Mouse (Mus musculus): ENCODE data around the gene Bax. TPM values are rescaled to one million over a fixed set of nuclear protein-coding genes. Genes with fewer than 3 reads are reported as not detected.
"Not testable (repeated sequence)": the region's sequence is repeated elsewhere in the genome, so short reads cannot be mapped to it uniquely, and the experiment has no call there.

Gene Bax
- polyA plus RNA-seq, 1 experiment from 2014 or later = 206 TPM

- H3K27me3 ChIP-seq (ENCODE audit: control insufficient read depth, insufficient read depth, low read length) = no peaks in the 10 kb centered on the region
- peak overlapping the region; percentile 23; the same call in 1 of the 2 replicates for H3K4me2 ChIP-seq (ENCODE audit: low read depth)
- ATAC-seq (ENCODE audit: insufficient read depth, low FRiP score, low TSS enrichment) (no peak), DNase-seq (ENCODE audit: low spot score) (no peak)
- H3K9ac ChIP-seq (ENCODE audit: low read length) = no peak overlapping the region
- no peak overlapping the region for H3K27ac ChIP-seq (ENCODE audit: low read depth, low read length)
- 74% methylated on average over 16 of the region's 16 CpGs for WGBS
- no peak overlapping the region for H3K4me3 ChIP-seq (ENCODE audit: low read depth, low read length)
- H3K4me1 ChIP-seq (ENCODE audit: control insufficient read depth, insufficient read depth, low read length) = no peaks in the 10 kb centered on the region
- no peaks in the 10 kb centered on the region for H3K9me3 ChIP-seq (ENCODE audit: control insufficient read depth, low read length)
- H3K36me3 ChIP-seq (ENCODE audit: control insufficient read depth, insufficient read depth, low read length) = no peaks in the 10 kb centered on the region
These were observed 8.7 kb upstream of the Bax start for GRCm38 (mm10) chr7:45475291-45475969.

GRCm38 (mm10) chr7:45470869-45471268 lies 4.2 kb upstream of the Bax start:
- H3K27me3 ChIP-seq (ENCODE audit: control insufficient read depth, insufficient read depth, low read length) = no peaks in the 10 kb centered on the region
- H3K36me3 ChIP-seq (ENCODE audit: control insufficient read depth, insufficient read depth, low read length) = no peaks in the 10 kb centered on the region
- no peak overlapping the region for H3K4me3 ChIP-seq (ENCODE audit: low read depth, low read length)
- H3K9me3 ChIP-seq (ENCODE audit: control insufficient read depth, low read length) = no peaks in the 10 kb centered on the region
- no peak overlapping the region for H3K4me2 ChIP-seq (ENCODE audit: low read depth)
- DNase-seq (ENCODE audit: low spot score) (peak; percentile 74), ATAC-seq (ENCODE audit: insufficient read depth, low FRiP score, low TSS enrichment) (no peak)
- H3K27ac ChIP-seq (ENCODE audit: low read depth, low read length) = no peak overlapping the region
- H3K9ac ChIP-seq (ENCODE audit: low read length) = no peak overlapping the region
- WGBS = 10% methylated on average over 3 of the region's 3 CpGs
- peaks cover 5% of the 10 kb centered on the region for H3K4me1 ChIP-seq (ENCODE audit: control insufficient read depth, insufficient read depth, low read length)

- H3K4me2 ChIP-seq (ENCODE audit: low read depth) = peak overlapping the region; percentile 93
- H3K4me1 ChIP-seq (ENCODE audit: control insufficient read depth, insufficient read depth, low read length) = peaks cover 9% of the 10 kb centered on the region
- ATAC-seq (ENCODE audit: insufficient read depth, low FRiP score, low TSS enrichment) (peak; percentile 24; the same call in 1 of the 2 replicates), DNase-seq (ENCODE audit: low spot score) (no peak)
- H3K9me3 ChIP-seq (ENCODE audit: control insufficient read depth, low read length) = no peaks in the 10 kb centered on the region
- peak overlapping the region; percentile 19; the same call in 1 of the 2 replicates for H3K9ac ChIP-seq (ENCODE audit: low read length)
- no peak overlapping the region for H3K27ac ChIP-seq (ENCODE audit: low read depth, low read length)
- no peaks in the 10 kb centered on the region for H3K27me3 ChIP-seq (ENCODE audit: control insufficient read depth, insufficient read depth, low read length)
- peak overlapping the region; percentile 93 for H3K4me3 ChIP-seq (ENCODE audit: low read depth, low read length)
- peaks cover 3% of the 10 kb centered on the region; the same call in 1 of the 2 replicates for H3K36me3 ChIP-seq (ENCODE audit: control insufficient read depth, insufficient read depth, low read length)
- 39% methylated on average over 7 of the region's 7 CpGs for WGBS
These were observed 482 bp upstream of the Bax start for GRCm38 (mm10) chr7:45467090-45467670.

- H3K4me3 ChIP-seq (ENCODE audit: low read depth, low read length) = peak overlapping the region; percentile 93
- H3K27ac ChIP-seq (ENCODE audit: low read depth, low read length) = no peak overlapping the region
- ATAC-seq (ENCODE audit: insufficient read depth, low FRiP score, low TSS enrichment) (no peak), DNase-seq (ENCODE audit: low spot score) (no peak)
- H3K4me2 ChIP-seq (ENCODE audit: low read depth) = peak overlapping the region; percentile 93
- H3K27me3 ChIP-seq (ENCODE audit: control insufficient read depth, insufficient read depth, low read length) = no peaks in the 10 kb centered on the region
- no peaks in the 10 kb centered on the region for H3K9me3 ChIP-seq (ENCODE audit: control insufficient read depth, low read length)
- whole genome bisulfite sequencing = 83% methylated on average over 9 of the region's 9 CpGs
- peaks cover 14% of the 10 kb centered on the region for H3K4me1 ChIP-seq (ENCODE audit: control insufficient read depth, insufficient read depth, low read length)
- H3K9ac ChIP-seq (ENCODE audit: low read length) = peak overlapping the region; percentile 84; the same call in 1 of the 2 replicates
- H3K36me3 ChIP-seq (ENCODE audit: control insufficient read depth, insufficient read depth, low read length) = peaks cover 3% of the 10 kb centered on the region; the same call in 1 of the 2 replicates
These were observed 1.1 kb downstream of the Bax start for GRCm38 (mm10) chr7:45465549-45465948.

GRCm38 (mm10) chr7:45465112-45465511 lies 1.6 kb downstream of the Bax start:
- no peak for ATAC-seq (ENCODE audit: insufficient read depth, low FRiP score, low TSS enrichment)
- DNase-seq (ENCODE audit: low spot score) = no peak
- Histone ChIP-seq H3K36me3 (ENCODE audit: control insufficient read depth, insufficient read depth, low read length) (peaks cover 3% of the 10 kb centered on the region; the same call in 1 of the 2 replicates), H3K27ac (ENCODE audit: low read depth, low read length) (no peak overlapping the region), H3K4me3 (ENCODE audit: low read depth, low read length) (no peak overlapping the region), H3K9ac (ENCODE audit: low read length) (no peak overlapping the region), H3K4me1 (ENCODE audit: control insufficient read depth, insufficient read depth, low read length) (peaks cover 17% of the 10 kb centered on the region), H3K9me3 (ENCODE audit: control insufficient read depth, low read length) (no peaks in the 10 kb centered on the region), H3K4me2 (ENCODE audit: low read depth) (no peak overlapping the region), H3K27me3 (ENCODE audit: control insufficient read depth, insufficient read depth, low read length) (no peaks in the 10 kb centered on the region)
- WGBS = 93% methylated on average over 12 of the region's 12 CpGs

- DNase-seq (ENCODE audit: low spot score) (no peak), ATAC-seq (ENCODE audit: insufficient read depth, low FRiP score, low TSS enrichment) (no peak)
- Histone ChIP-seq H3K9ac (ENCODE audit: low read length) (no peak overlapping the region), H3K4me2 (ENCODE audit: low read depth) (no peak overlapping the region), H3K36me3 (ENCODE audit: control insufficient read depth, insufficient read depth, low read length) (peaks cover 3% of the 10 kb centered on the region; the same call in 1 of the 2 replicates), H3K27me3 (ENCODE audit: control insufficient read depth, insufficient read depth, low read length) (no peaks in the 10 kb centered on the region), H3K27ac (ENCODE audit: low read depth, low read length) (no peak overlapping the region), H3K9me3 (ENCODE audit: control insufficient read depth, low read length) (no peaks in the 10 kb centered on the region), H3K4me1 (ENCODE audit: control insufficient read depth, insufficient read depth, low read length) (peaks cover 17% of the 10 kb centered on the region), H3K4me3 (ENCODE audit: low read depth, low read length) (no peak overlapping the region)
- 92% methylated on average over 7 of the region's 7 CpGs for WGBS
These were observed 2.5 kb downstream of the Bax start for GRCm38 (mm10) chr7:45463987-45464778.

- not testable (repeated sequence) for H3K9ac ChIP-seq (ENCODE audit: low read length); H3K27ac ChIP-seq (ENCODE audit: low read depth, low read length); H3K9me3 ChIP-seq (ENCODE audit: control insufficient read depth, low read length); H3K36me3 ChIP-seq (ENCODE audit: control insufficient read depth, insufficient read depth, low read length); ATAC-seq (ENCODE audit: insufficient read depth, low FRiP score, low TSS enrichment); H3K27me3 ChIP-seq (ENCODE audit: control insufficient read depth, insufficient read depth, low read length); H3K4me2 ChIP-seq (ENCODE audit: low read depth); H3K4me3 ChIP-seq (ENCODE audit: low read depth, low read length); DNase-seq (ENCODE audit: low spot score)
- 80% methylated on average over 4 of the region's 4 CpGs for WGBS
- peaks cover 21% of the 10 kb centered on the region for H3K4me1 ChIP-seq (ENCODE audit: control insufficient read depth, insufficient read depth, low read length)
These were observed 3.8 kb downstream of the Bax start for GRCm38 (mm10) chr7:45462868-45463267.

GRCm38 (mm10) chr7:45462325-45462724 lies 4.4 kb downstream of the Bax start:
- no peak overlapping the region for H3K4me2 ChIP-seq (ENCODE audit: low read depth)
- H3K27ac ChIP-seq (ENCODE audit: low read depth, low read length) = no peak overlapping the region
- no peak overlapping the region for H3K9ac ChIP-seq (ENCODE audit: low read length)
- ATAC-seq (ENCODE audit: insufficient read depth, low FRiP score, low TSS enrichment) = no peak
- H3K9me3 ChIP-seq (ENCODE audit: control insufficient read depth, low read length) = no peaks in the 10 kb centered on the region
- no peak for DNase-seq (ENCODE audit: low spot score)
- H3K4me1 ChIP-seq (ENCODE audit: control insufficient read depth, insufficient read depth, low read length) = peaks cover 27% of the 10 kb centered on the region
- 92% methylated on average over 4 of the region's 4 CpGs for WGBS
- H3K27me3 ChIP-seq (ENCODE audit: control insufficient read depth, insufficient read depth, low read length) = no peaks in the 10 kb centered on the region
- H3K4me3 ChIP-seq (ENCODE audit: low read depth, low read length) = no peak overlapping the region
- H3K36me3 ChIP-seq (ENCODE audit: control insufficient read depth, insufficient read depth, low read length) = peaks cover 8% of the 10 kb centered on the region

Measured in neural tube, embryonic 11.5 days (tissue).